Mouse (Mus musculus): ENCODE results near the gene Cox4i2. TPM values are rescaled to one million over a fixed set of nuclear protein-coding genes. Genes with fewer than 3 reads are reported as not detected.

The Cox4i2 gene
- polyA plus RNA-seq, 1 experiment from 2014 or later = 34.4 TPM

- WGBS = 86% methylated on average over 2 of the region's 2 CpGs
- Histone ChIP-seq H3K4me1 (no peaks in the 10 kb centered on the region), H3K27ac (no peak overlapping the region), H3K4me3 (no peak overlapping the region), H3K36me3 (peaks cover 33% of the 10 kb centered on the region), H3K4me2 (replicated peaks) (no peak overlapping the region), H3K9me3 (no peaks in the 10 kb centered on the region), H3K27me3 (no peaks in the 10 kb centered on the region), H3K9ac (no peak overlapping the region)
- ATAC-seq (ENCODE audit: low FRiP score, low read depth) = no peak
These were observed 22.5 kb downstream of the Cox4i2 start for GRCm38 (mm10) chr2:152776435-152776834.

DNA sequence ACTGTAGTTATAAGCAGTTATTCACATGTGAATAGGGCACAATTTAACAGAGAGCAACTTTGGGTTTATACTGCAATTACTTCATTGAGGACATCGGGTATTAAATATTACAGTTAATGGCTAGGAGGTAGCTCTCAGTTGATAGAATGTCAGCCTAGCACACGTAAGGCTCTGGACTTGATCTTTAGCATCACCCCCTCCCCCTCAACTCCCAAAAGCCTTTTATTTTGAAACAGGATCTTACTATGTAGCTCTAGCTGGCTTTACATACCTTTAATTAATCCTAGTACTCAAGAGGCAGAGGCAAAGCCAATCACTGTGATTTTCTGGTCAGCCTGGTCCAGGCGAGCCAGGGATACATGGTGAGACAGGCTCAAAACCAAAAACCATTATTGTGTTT is 23.1 kb downstream of the Cox4i2 start:
- no peak overlapping the region for H3K4me2 ChIP-seq (replicated peaks)
- WGBS = 64% methylated on average over 3 of the region's 3 CpGs

DNA sequence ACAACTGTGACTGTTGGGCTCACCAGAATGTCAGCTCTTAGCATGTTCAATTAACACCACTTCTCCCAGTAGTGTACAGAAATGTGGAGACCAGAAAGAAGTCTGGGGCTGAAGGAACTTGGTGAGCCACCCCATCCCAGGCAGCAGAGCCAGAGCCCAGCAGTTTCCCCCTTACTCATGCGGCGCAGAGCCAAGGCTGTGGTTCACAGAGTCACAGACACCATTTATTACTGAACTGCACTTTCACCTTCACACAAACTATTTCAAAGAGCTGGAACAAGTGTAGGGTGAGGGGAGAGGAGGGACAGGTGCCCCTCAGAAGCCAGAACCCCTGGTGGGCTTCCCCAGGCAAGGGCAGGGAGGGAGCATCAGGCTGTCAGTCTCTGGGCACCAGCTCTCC is 26.5 kb downstream of the Cox4i2 start:
- no peak overlapping the region for H3K4me2 ChIP-seq (replicated peaks)
- no peak overlapping the region for H3K9ac ChIP-seq
- 92% methylated on average over 2 of the region's 2 CpGs for WGBS
- no peak overlapping the region for H3K27ac ChIP-seq
- peaks cover 7% of the 10 kb centered on the region for H3K4me1 ChIP-seq
- 0 out of 2 replicates have a peak, but pooled peaks cover 5% of the 10 kb centered on the region for H3K9me3 ChIP-seq
- no peak overlapping the region for H3K4me3 ChIP-seq
- no peak for ATAC-seq (ENCODE audit: low FRiP score, low read depth)
- peaks cover 59% of the 10 kb centered on the region for H3K36me3 ChIP-seq
- no peaks in the 10 kb centered on the region for H3K27me3 ChIP-seq

More for the DNA sequence above, 23.1 kb downstream of the Cox4i2 start:
- Histone ChIP-seq H3K9ac (no peak overlapping the region), H3K27ac (no peak overlapping the region), H3K9me3 (no peaks in the 10 kb centered on the region), H3K4me3 (no peak overlapping the region), H3K36me3 (peaks cover 40% of the 10 kb centered on the region), H3K27me3 (no peaks in the 10 kb centered on the region), H3K4me1 (no peaks in the 10 kb centered on the region)
- no peak for ATAC-seq (ENCODE audit: low FRiP score, low read depth)

DNA sequence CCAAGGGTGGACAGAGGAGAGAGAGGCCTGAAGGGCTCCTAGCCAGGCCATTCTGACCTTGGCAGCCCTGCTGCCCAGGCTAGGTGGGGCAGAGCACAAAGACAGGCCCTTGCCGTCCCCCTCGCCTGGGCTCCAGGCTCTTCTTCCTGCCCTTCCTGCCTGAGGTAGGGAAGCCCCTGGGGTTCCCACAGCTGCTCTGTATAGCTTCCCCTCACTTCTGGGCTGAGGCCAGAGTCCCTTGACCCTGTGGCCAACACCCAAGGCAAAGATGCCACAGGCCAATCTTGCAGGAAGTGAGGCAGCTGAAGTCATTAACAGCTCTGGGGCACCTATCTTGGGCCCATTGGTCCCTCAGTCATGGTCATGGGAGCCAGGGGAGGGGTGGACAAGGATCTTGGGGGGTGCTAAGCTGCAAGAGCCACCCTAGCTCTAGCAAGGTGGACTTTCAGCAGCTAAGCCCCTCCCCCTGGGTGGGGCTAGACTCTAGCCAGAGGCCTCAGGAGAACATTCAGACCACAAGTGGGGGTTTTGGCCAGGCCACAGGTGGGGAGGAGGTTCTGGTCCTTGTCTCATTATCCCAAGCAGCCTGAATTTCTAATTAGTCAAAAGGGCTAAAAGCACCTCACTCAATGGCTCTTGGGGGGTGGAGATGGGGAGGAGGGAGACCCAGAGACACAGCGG is 27.2 kb downstream of the Cox4i2 start:
- Histone ChIP-seq H3K4me3 (no peak overlapping the region), H3K27me3 (no peaks in the 10 kb centered on the region), H3K36me3 (peaks cover 59% of the 10 kb centered on the region), H3K4me1 (peaks cover 14% of the 10 kb centered on the region), H3K9me3 (0 out of 2 replicates have a peak, but pooled peaks cover 5% of the 10 kb centered on the region), H3K9ac (no peak overlapping the region), H3K4me2 (replicated peaks) (no peak overlapping the region), H3K27ac (no peak overlapping the region)
- 85% methylated on average over 3 of the region's 3 CpGs for WGBS
- no peak for ATAC-seq (ENCODE audit: low FRiP score, low read depth)

- H3K4me1 ChIP-seq = peaks cover 14% of the 10 kb centered on the region
- H3K27ac ChIP-seq = no peak overlapping the region
- H3K9me3 ChIP-seq = 0 out of 2 replicates have a peak, but pooled peaks cover 5% of the 10 kb centered on the region
- no peak overlapping the region for H3K4me3 ChIP-seq
- no peaks in the 10 kb centered on the region for H3K27me3 ChIP-seq
- WGBS = 82% methylated on average over 5 of the region's 5 CpGs
- no peak overlapping the region for H3K4me2 ChIP-seq (replicated peaks)
- ATAC-seq (ENCODE audit: low FRiP score, low read depth) = no peak
- no peak overlapping the region for H3K9ac ChIP-seq
- H3K36me3 ChIP-seq = peaks cover 59% of the 10 kb centered on the region
These were observed 28.7 kb downstream of the Cox4i2 start for GRCm38 (mm10) chr2:152782656-152783055.

DNA sequence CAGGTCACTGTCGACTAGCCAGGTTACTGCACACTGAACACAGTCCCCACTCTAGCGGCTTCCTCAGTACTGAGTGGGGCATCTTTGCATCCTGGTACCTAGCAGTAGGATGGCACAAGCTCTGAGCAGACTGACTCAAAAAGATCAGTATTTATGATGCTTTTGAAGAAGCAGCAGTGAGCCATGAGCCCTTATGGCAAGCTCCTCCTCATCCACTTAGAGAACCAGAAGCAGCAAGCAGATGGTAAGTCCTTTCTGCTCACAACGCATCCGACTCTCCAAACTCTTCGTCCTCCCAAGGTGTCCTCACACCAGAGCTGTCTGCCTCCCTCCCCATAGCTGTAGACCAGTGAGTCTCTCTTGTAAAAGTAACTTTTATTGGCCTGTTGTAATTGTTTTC is 29.3 kb downstream of the Cox4i2 start:
- ATAC-seq (ENCODE audit: low FRiP score, low read depth) = no peak
- Histone ChIP-seq H3K9ac (no peak overlapping the region), H3K36me3 (peaks cover 56% of the 10 kb centered on the region), H3K4me1 (peaks cover 14% of the 10 kb centered on the region), H3K27ac (no peak overlapping the region), H3K4me2 (replicated peaks) (no peak overlapping the region), H3K9me3 (0 out of 2 replicates have a peak, but pooled peaks cover 5% of the 10 kb centered on the region), H3K4me3 (no peak overlapping the region), H3K27me3 (no peaks in the 10 kb centered on the region)
- 91% methylated on average over 5 of the region's 5 CpGs for WGBS

DNA sequence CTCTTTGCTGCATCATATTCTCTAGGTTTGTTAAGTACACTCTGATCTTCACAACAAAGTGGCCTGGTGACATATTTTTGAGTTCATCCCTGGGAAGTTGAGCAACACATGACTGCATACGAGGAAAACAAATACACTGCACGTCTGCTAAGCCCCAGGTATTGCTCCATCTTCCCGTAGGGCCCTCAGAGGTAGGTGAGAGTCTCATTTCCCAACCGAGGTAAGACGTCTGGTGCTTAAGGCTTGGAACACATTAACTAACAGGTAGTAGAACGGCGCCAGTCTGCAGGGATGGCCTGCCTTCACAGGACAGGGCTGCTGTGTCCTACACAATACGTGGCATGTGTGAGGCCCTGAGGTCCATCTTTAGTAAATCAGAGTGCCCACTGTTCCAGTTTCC is 30.7 kb downstream of the Cox4i2 start:
- H3K27me3 ChIP-seq = no peaks in the 10 kb centered on the region
- no peak overlapping the region for H3K4me3 ChIP-seq
- H3K27ac ChIP-seq = peak overlapping the region; percentile 75; the same call in 1 of the 2 replicates
- ATAC-seq (ENCODE audit: low FRiP score, low read depth) = no peak
- H3K9ac ChIP-seq = no peak overlapping the region
- 92% methylated on average over 8 of the region's 8 CpGs for WGBS
- H3K4me2 ChIP-seq (replicated peaks) = no peak overlapping the region
- peaks cover 49% of the 10 kb centered on the region for H3K36me3 ChIP-seq
- peaks cover 22% of the 10 kb centered on the region for H3K4me1 ChIP-seq
- 0 out of 2 replicates have a peak, but pooled peaks cover 5% of the 10 kb centered on the region for H3K9me3 ChIP-seq

DNA sequence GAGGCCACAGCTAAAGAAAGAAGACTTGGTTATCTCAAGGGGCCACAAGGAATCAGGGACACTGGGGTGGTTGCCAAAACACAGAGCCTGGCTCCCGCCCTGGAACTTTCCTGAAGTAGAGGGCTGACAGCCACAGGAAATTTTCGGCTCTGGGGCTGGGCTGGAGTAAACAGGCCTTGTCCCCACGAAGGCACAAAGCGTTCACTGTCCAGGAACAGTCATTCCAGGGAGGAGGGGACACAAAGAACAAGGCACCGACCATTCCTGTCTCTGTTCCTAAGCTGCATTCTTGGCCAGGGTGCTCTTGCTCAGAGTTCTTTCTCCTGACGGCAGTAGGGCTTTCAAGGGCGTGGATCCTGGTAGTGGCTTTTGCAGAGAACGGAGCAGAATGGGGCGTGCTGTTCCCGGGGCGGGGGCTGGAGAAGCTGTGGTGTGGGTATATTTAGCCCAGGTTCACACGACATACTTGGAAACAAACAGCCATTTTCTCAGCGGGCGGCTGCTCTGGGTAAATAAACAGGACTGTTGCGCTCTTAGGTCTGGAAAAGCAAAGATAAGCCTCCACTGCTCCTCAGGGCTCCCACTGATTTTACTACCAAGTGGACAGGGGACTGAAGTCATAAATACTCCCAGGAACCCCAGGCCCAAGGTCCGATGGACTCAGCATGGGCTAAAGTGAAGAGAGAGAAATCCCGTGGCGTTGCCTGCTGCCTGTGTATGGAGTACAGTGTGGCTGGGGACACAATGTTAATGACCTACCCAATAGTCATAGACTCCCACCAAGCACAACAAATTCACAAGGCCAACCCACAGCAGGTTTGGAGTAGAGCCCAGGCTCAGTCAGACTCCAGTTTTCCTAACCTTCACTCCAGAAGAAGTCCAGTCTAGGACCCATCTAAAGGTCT is 31.7 kb downstream of the Cox4i2 start:
- peak overlapping the region; percentile 75; the same call in 1 of the 2 replicates for H3K27ac ChIP-seq
- no peak overlapping the region for H3K9ac ChIP-seq
- 0 out of 2 replicates have a peak, but pooled peaks cover 5% of the 10 kb centered on the region for H3K9me3 ChIP-seq
- 45% methylated on average over 18 of the region's 18 CpGs for WGBS
- peaks cover 45% of the 10 kb centered on the region for H3K36me3 ChIP-seq
- H3K4me3 ChIP-seq = no peak overlapping the region
- peaks cover 26% of the 10 kb centered on the region for H3K4me1 ChIP-seq
- ATAC-seq (ENCODE audit: low FRiP score, low read depth) = peak; percentile 34; the same call in 1 of the 2 replicates
- no peaks in the 10 kb centered on the region for H3K27me3 ChIP-seq
- peak overlapping the region; percentile 19; the same call in 1 of the 2 replicates for H3K4me2 ChIP-seq (replicated peaks)

DNA sequence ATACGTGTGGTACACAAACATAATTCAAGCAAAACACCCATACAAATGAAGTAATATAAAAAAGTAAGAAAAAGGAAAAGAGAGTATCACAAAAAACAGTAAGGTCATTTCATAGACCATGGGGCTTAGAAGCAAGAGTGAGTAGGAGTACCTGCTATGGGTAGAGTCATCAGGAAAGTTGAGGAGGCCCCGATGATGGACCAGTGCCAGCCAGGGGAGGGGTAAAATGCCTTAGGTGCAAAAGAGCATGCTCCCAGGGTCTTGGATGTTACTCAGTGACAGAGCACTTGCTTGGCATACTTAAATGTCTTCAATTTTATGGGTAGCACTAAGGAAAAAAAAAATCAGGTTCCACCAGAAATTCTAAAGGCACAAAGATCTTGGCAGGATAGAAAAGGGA is 33.2 kb downstream of the Cox4i2 start:
- Histone ChIP-seq H3K4me3 (no peak overlapping the region), H3K4me2 (replicated peaks) (no peak overlapping the region), H3K27ac (no peak overlapping the region), H3K36me3 (peaks cover 35% of the 10 kb centered on the region), H3K27me3 (no peaks in the 10 kb centered on the region), H3K9ac (no peak overlapping the region), H3K4me1 (peaks cover 26% of the 10 kb centered on the region), H3K9me3 (0 out of 2 replicates have a peak, but pooled peaks cover 5% of the 10 kb centered on the region)
- WGBS = 96% methylated on average over 2 of the region's 2 CpGs
- ATAC-seq (ENCODE audit: low FRiP score, low read depth) = no peak

- no peaks in the 10 kb centered on the region for H3K27me3 ChIP-seq
- no peak overlapping the region for H3K4me3 ChIP-seq
- ATAC-seq (ENCODE audit: low FRiP score, low read depth) = no peak
- WGBS = 90% methylated on average over 6 of the region's 6 CpGs
- H3K9ac ChIP-seq = no peak overlapping the region
- no peak overlapping the region for H3K4me2 ChIP-seq (replicated peaks)
- H3K27ac ChIP-seq = no peak overlapping the region
- H3K4me1 ChIP-seq = peaks cover 24% of the 10 kb centered on the region
- H3K36me3 ChIP-seq = peaks cover 31% of the 10 kb centered on the region
- 0 out of 2 replicates have a peak, but pooled peaks cover 5% of the 10 kb centered on the region for H3K9me3 ChIP-seq
These were observed 33.6 kb downstream of the Cox4i2 start for GRCm38 (mm10) chr2:152787543-152787942.

DNA sequence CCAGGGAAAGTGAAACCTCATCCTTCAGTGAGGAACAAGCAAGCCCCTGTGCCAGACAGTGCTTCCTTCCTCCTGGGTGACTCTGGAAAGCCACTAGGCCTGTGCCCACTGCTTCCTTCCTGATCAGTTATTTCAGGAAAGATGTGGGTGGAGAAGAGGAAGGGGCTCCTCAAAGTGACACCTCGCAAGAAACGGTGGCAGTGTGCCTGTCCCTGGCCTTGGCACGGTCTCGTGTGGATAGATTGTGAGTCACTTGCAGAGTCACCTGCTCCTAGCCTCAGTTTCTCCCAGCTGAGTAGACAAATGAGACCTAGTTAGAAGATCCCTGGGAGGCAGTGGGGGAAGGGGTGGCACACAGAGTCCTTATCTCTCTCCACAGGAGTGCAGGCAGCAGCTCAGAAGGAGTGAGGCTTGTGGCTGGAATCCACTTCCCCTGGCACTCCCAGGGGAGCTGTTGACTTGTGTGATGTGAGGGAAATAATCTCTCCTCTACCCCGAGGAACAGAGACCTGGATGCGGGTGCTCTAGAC is 35.0 kb downstream of the Cox4i2 start:
- no peak overlapping the region for H3K4me3 ChIP-seq
- peaks cover 24% of the 10 kb centered on the region for H3K4me1 ChIP-seq
- no peak; the same call in 1 of the 2 replicates for ATAC-seq (ENCODE audit: low FRiP score, low read depth)
- WGBS = 65% methylated on average over 6 of the region's 6 CpGs
- 0 out of 2 replicates have a peak overlapping the region, but pooled peaks have one; percentile 1 for H3K4me2 ChIP-seq (replicated peaks)
- no peak overlapping the region for H3K9ac ChIP-seq
- no peak overlapping the region for H3K27ac ChIP-seq
- no peaks in the 10 kb centered on the region for H3K27me3 ChIP-seq
- 0 out of 2 replicates have a peak, but pooled peaks cover 2% of the 10 kb centered on the region for H3K9me3 ChIP-seq
- peaks cover 26% of the 10 kb centered on the region for H3K36me3 ChIP-seq

DNA sequence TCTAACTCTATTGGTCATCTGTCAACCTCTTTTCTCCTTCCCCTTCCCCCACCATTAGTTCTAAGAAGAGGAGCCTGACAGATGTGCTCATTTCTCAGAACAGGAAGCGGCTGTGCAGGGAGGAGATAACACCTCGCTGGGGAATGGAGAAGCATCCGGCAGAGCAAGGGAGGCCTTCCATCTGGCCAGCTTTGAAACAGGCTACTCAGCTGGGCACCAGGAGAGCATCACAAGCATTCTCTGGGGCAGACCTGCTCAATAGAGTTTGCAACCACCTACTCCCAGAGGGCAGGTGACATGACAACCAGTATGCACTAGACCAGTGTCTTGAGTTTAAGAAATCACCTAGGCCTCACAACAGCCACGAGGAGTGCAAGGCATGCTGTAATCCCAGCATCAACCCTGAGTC is 35.6 kb downstream of the Cox4i2 start:
- Histone ChIP-seq H3K4me3 (no peak overlapping the region), H3K27ac (no peak overlapping the region), H3K36me3 (peaks cover 24% of the 10 kb centered on the region), H3K4me2 (replicated peaks) (no peak overlapping the region), H3K9ac (no peak overlapping the region), H3K9me3 (no peaks in the 10 kb centered on the region), H3K4me1 (peaks cover 31% of the 10 kb centered on the region), H3K27me3 (no peaks in the 10 kb centered on the region)
- ATAC-seq (ENCODE audit: low FRiP score, low read depth) = peak; percentile 29; the same call in 1 of the 2 replicates
- WGBS = 47% methylated on average over 4 of the region's 4 CpGs

All from limb, embryonic 13.5 days (tissue).